ENCODE assay signal across 10 mouse cellular contexts in the genomic region with DNA sequence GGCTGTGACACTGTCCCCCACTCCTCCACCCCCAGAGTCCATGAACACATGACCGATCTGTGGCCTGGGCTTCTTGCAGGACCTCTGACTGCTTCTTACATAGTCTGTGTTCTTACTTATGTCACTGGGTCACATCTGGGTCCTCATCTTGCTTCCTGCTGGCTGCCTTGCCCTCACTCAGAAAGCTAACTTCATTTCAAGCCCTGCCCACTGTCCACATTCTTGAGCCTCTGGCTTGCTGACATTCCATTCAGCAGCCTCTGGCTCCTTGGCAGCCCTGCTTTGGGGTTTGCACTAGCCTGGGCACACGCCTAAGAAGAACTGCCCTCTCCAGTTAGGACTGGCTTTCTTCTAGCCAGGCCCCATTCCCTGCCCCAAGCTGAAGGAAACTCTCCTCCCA.
DNase-seq lines count a peak whose midpoint lies in the region; ATAC-seq and TF ChIP-seq lines count a peak whose summit lies in the region.
"Had no signal": no experiment of that assay in that cellular context is flagged by ENCODE, and none has a peak within 500 bp of the region (broad histone marks: within the 10 kb centered on the region; RNA-seq: fewer than 3 reads in every experiment).

No protein-coding gene starts in this region.

- H3K4me3 ChIP-seq in lung, adult 2 months (replicated peaks; ENCODE audit: extremely low read depth, low read depth, low read length), result no peak overlapping the region

- no peak for TF ChIP-seq CTCF in lung, adult 2 months (IDR thresholded peaks at IDR 0.05; ENCODE audit: insufficient read depth, low read length)

- H3K4me1 ChIP-seq in lung, adult 2 months (ENCODE audit: control insufficient read depth, insufficient read depth, low read length), result peaks cover 12% of the 10 kb centered on the region

- 34% methylated on average over 2 of the region's 2 CpGs for WGBS in lung, adult 2 months

- no peak for ATAC-seq in megakaryocyte-erythroid progenitor cell, adult 5-6 weeks (replicated peaks; ENCODE audit: low FRiP score, low TSS enrichment, poor library complexity, severe bottlenecking)
- ATAC-seq: Patski had no signal

- no peak for TF ChIP-seq POLR2A in lung, adult 2 months (IDR thresholded peaks at IDR 0.05; ENCODE audit: borderline replicate concordance, extremely low read depth, low read depth, low read length)

- DNase-seq in embryo, embryonic 10 days (ENCODE audit: low spot score), result peak; percentile 48
- DNase-seq in embryo, embryonic 9.5 days (ENCODE audit: extremely low spot score), result no peak
- peak; percentile 74 to 79 for DNase-seq in lung, adult 18-20 months
- DNase-seq in lung, adult 2 months, result no peak
- peak; percentile 13 to 24 for DNase-seq in kidney, postnatal 36 days
- DNase-seq in cerebellum, adult 11-12 months, result no peak
- DNase-seq in layer of hippocampus, postnatal 14 days (ENCODE audit: low spot score in 2 of 2), result no peak
- DNase-seq: gastrocnemius, postnatal 36 days had no signal

Comparison
In these comparisons a context has a peak if more than half of its experiments do, and no peak if none do; other contexts are left out.
1. DNase-seq: peak in embryo, embryonic 10 days (single experiment), lung, adult 18-20 months (2 of 2) and kidney, postnatal 36 days (2 of 2); none in embryo, embryonic 9.5 days (single experiment), lung, adult 2 months (single experiment), cerebellum, adult 11-12 months (single experiment) and layer of hippocampus, postnatal 14 days (0 of 2).